Mouse (Mus musculus) heart, postnatal 10 days (tissue): Measurements from ENCODE around the gene Odaph. TPM values are rescaled to one million over a fixed set of nuclear protein-coding genes. Genes with fewer than 3 reads are reported as not detected.

Experiments
- DNase-seq, 2 experiments: peaks; one replicate each; pipeline ENCODE4 v3.0.0; 2021
- intact Hi-C: fragments of 180-260 bp; cut with DNase I; formaldehyde crosslinking; loops from one replicate; pipeline ENCODE4 v1.15.1; 2025
- total RNA-seq, 2 experiments: library from RNA; stranded (reverse); gene quantifications; 2 replicates each; pipeline ENCODE4 v1.2.3; 2021

The Odaph gene
- total RNA-seq, 2 experiments from 2014 or later, result not detected

GRCm38 (mm10) chr5:91987799-91988198 lies 524 bp downstream of the Odaph start:
- intact Hi-C loops, result no loop called here
- no peak for DNase-seq

GRCm38 (mm10) chr5:91989261-91989660 lies 2.0 kb downstream of the Odaph start:
- intact Hi-C loops, result no loop called here

GRCm38 (mm10) chr5:91991191-91991937 lies 4.1 kb downstream of the Odaph start:
- intact Hi-C loops, result no loop called here
- DNase-seq, result no peak

More at GRCm38 (mm10) chr5:91989261-91989660, 2.0 kb downstream of the Odaph start:
- DNase-seq, result no peak

GRCm38 (mm10) chr5:91993061-91993460 lies 5.8 kb downstream of the Odaph start:
- intact Hi-C loops, result no loop called here

GRCm38 (mm10) chr5:91994546-91994945 lies 7.3 kb downstream of the Odaph start:
- peak; percentile 19 to 31 for DNase-seq
- intact Hi-C loops, result no loop called here

More at GRCm38 (mm10) chr5:91993061-91993460, 5.8 kb downstream of the Odaph start:
- DNase-seq, result no peak

GRCm38 (mm10) chr5:92000770-92001169 lies 13.5 kb downstream of the Odaph start:
- DNase-seq, result peak; percentile 2 to 19
- intact Hi-C loops, result no loop called here

- intact Hi-C loops, result loop anchor here (2.0 kb wide), 3 partner anchors 90 to 538 kb away; partner anchors contain the start of gene Parm1
- peak; percentile 22 to 44 for DNase-seq
Observed at GRCm38 (mm10) chr5:92003011-92003410, 15.7 kb downstream of the Odaph start.

- no peak for DNase-seq
- intact Hi-C loops, result no loop called here
Observed at GRCm38 (mm10) chr5:92009827-92010226, 22.6 kb downstream of the Odaph start.

GRCm38 (mm10) chr5:92011756-92012155 lies 24.5 kb downstream of the Odaph start:
- intact Hi-C loops, result no loop called here
- DNase-seq, result no peak

GRCm38 (mm10) chr5:92019960-92020359 lies 32.7 kb downstream of the Odaph start:
- DNase-seq, result no peak
- intact Hi-C loops, result no loop called here

- peak; percentile 92 to 93 for DNase-seq
- intact Hi-C loops, result loop anchor here (2.0 kb wide), 1 partner anchor 80 kb away; the partner anchor contains the start of gene Rchy1
Observed at GRCm38 (mm10) chr5:92042377-92043348, 55.4 kb downstream of the Odaph start.

GRCm38 (mm10) chr5:92043783-92044182 lies 56.5 kb downstream of the Odaph start, which contains the start of gene Cdkl2:
Gene Cdkl2 (minus strand): TSS chr5:92043883.
- intact Hi-C loops, result loop anchor here (2.0 kb wide), 1 partner anchor 81 kb away; the partner anchor contains the start of gene Rchy1
- DNase-seq, result no peak

Other genes starting within 250 kb of the Odaph start
- gene Rchy1, start 24.4 kb upstream of the Odaph start, total RNA-seq, result 10 to 100 TPM; 38.3 to 42.3 TPM
- gene Cdkl2, start 56.4 kb downstream of the Odaph start, total RNA-seq, result 1 to 10 TPM; 2.9 to 3.1 TPM
- 10 to 100 TPM; 75.4 to 83.7 TPM for gene G3bp2, start 96.2 kb downstream of the Odaph start, total RNA-seq
- 10 to 100 TPM; 42.9 to 46.4 TPM for gene Uso1, start 150.5 kb downstream of the Odaph start, total RNA-seq
- not detected for gene U90926, start 227.9 kb downstream of the Odaph start, total RNA-seq